Mouse (Mus musculus) cerebellum, adult (tissue): ENCODE results near the gene Stat2.

ENCODE experiments used
- ATAC-seq: cut with Nextera tagmentation; 2 replicates; pipeline ENCODE4 v1.9.2; 2017; ENCODE audit warnings: mild to moderate bottlenecking, moderate library complexity, mixed read lengths; ENCODE audit not compliant: insufficient number of reproducible peaks, low FRiP score, low TSS enrichment

The Stat2 gene

GRCm38 (mm10) chr10:128270287-128270841 is at the start of gene Stat2:
Gene Stat2, plus strand, starts transcription at chr10:128270559.
- ATAC-seq: peak; percentile 98

DNA sequence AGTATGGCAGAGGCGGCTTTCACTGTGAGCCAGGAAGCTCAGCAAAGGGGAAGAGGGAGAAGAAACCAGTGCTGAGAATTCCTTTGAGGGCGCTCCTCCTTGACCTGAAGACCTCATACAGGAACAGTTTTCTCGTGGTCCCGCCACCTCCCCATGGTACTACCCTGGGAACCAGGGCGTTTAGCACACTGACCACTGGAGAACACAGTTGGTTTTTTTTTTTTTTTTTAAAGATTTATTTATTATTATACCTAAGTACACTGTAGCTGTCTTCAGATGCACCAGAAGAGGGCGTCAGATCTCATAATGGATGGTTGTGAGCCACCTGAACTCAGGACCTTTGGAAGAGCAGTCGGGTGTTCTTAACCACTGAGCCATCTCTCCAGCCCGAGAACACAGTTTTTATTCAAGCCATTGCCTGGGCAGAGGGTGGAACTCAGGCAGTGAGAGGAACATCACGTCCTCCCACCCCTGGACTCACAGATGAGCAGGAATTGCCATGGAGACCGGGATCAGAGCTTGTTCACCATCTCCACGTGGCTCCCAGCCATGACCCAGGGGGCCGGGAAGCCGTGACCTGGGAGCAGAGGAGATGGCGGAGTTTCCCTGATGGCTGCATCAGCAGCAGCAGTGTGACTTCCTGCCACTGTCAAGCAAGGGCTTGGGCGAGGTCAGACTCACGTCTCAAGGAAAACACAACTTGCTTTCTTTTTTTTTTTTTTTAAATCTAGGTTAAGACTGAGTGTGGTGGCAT is 48.6 kb upstream of the Stat2 start:
- ATAC-seq: no peak

DNA sequence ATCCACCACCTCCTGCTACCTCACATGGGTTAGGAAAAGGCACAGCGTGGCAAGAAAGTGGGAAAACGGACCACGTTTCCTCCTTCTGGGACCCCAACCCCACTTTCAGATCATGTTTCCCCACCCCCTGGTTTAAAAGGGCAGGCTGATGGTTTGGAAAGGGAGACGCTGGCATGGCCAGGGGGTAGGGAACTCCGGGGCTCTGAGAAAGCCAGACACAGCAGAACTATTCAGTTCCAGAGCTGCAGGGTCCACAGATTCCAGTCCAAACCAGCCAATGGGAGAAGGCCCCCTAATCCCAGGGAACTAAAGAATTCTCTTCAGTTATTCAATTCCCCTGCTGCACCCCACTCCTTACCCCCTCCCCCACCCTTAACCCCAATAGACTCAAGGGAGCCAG is 45.3 kb upstream of the Stat2 start:
- ATAC-seq: no peak

DNA sequence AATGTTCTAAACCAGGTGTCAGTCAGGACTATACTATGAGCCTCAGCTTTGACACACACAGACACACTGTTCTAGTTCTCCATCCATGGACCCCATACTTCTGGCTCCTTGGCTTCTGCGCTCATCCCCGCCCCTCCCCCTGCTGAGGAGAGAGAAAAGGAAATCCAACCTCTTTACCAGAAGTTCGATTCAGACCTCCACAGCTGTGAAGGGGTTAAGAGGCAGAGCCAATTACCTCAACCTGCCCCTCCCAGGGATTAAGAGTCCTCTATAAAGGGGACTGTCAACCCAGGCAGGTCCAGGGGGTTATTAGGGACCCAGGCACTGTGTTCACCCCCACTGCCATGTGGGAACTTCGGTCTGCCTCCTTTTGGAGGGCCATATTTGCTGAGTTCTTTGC is 44.8 kb upstream of the Stat2 start, which contains the start of gene Mip:
TSS of gene Mip (plus strand) at position 301 of the 400 bp plus-strand sequence.
- ATAC-seq: no peak

DNA sequence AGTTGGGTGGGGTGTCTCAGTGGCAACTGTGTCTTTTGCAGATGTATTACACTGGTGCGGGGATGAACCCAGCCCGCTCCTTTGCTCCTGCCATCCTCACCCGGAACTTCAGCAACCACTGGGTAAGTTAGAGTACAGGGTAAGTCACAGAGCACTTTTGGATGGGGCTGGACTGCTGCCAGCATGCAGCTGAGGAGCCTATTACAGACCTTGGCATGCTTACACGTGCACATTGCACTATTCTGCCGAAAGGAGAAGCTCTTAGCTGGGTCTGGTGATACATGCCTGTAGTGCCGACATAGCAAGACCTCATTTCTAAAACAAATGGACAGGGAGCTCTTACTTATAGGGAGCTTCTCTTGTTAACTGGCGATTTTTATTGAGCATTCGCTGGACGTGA is 42.8 kb upstream of the Stat2 start:
- ATAC-seq: no peak

DNA sequence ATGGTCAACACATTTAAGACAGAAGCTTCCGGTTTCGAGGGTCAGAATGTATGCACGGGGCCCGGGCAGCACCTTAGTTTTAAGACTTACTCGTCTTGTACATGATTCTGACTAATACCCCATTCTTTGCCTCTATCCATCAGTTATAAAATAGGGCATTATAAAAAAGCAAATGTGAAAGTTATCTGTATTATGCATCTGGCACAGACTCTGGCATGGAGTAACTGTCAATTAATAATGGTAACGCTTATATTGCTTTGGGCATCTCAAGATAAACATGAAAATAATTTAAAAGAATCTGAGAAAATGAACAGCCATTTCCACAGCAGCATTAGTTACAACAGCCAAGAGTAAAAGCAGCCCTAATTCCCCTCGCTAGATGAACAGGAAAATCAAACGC is 42.4 kb upstream of the Stat2 start:
- ATAC-seq: no peak

DNA sequence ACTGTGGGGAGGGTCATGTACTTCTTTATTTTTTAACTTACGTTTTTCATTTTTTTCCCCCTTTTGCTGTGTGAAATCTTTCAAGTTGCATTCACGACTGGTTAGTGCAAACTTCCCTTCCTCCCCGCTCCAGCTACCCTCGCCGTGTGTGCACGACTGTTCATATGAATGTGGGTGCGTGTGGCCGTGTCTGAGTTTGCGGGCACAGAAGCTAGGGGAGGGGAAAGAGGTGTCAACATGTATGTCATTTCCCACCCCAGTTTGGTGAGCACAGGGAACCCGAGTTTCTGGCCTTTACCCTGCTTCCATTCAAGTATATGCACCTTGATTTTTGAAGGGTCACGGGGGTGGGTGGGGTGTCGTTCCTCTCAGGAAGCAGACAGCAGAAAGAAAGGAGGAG is 39.8 kb upstream of the Stat2 start:
- no peak for ATAC-seq

DNA sequence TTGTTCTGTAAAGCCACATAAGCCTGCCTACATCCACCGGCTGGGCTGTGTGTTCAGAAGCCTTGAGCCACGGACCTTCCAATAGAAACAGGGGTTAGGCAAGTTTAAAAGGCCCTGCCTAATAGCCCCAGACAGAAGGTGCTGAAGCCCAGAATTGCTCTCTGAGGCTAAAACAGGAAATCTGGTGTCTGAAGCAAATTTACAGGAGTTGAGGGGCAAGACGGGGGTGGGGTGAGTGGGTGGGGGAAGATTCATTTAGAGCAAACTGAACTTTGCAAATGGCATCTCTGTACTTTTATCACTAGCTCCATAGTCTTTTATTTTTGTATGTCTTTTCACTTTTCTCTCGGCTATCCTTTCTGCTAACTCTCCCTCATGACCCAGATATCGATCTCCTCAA is 39.2 kb upstream of the Stat2 start:
- no peak for ATAC-seq

GRCm38 (mm10) chr10:128231697-128232419 is 38.5 kb upstream of the Stat2 start, which contains the start of gene Timeless:
Gene Timeless, plus strand, starts transcription at chr10:128232065.
- peak; percentile 83 for ATAC-seq

DNA sequence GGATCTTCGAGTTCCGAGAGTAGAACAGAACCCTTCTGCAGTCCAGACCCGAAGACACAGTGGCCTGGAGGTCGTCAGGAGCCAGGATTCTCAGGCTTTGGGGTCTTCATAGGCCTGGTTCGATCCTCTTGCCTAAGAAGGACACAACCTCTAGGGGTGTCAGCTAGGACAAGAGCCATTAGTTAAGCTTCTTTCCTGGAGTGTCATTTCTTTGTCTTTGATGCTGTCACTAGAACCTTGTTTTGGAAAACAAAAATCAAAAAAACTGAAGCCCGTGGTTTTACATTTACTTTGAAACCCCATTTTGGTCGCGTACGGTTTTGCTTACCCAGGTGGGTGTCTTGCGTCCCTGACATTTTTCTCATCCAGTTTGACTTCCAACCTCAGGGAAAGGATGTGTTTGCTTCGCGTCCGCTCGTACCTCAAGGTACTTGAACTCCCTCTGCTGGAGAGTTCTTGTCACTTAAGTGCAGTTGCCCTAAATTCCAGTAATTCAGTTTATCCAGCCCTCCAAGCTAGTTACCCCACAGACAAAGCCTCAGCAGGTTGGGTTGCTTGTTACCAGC is 37.9 kb upstream of the Stat2 start:
- ATAC-seq: peak; percentile 76

- no peak for ATAC-seq
These were observed 34.0 kb upstream of the Stat2 start for GRCm38 (mm10) chr10:128236321-128236720.

- ATAC-seq: no peak
These were observed 32.4 kb upstream of the Stat2 start for GRCm38 (mm10) chr10:128237807-128238480.

DNA sequence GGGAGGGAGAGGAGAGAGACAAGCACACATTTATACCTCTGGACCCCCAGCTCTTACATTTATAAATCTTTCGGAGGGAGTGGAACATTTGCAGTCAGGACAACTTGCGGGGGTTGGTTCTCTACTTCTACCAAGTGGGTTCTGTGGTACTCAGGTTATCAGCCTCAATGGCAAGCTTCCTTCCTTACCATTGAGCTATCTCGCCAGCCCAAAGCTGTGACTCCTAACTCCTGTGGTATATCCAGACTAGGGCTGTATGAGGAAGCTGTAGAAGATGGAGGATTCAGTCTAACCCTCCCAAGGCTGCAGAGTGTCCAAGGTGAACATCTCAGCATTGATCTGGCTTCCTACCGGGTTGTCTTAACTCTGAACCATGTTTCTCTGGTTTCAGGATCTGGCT is 31.2 kb upstream of the Stat2 start:
- ATAC-seq: no peak

DNA sequence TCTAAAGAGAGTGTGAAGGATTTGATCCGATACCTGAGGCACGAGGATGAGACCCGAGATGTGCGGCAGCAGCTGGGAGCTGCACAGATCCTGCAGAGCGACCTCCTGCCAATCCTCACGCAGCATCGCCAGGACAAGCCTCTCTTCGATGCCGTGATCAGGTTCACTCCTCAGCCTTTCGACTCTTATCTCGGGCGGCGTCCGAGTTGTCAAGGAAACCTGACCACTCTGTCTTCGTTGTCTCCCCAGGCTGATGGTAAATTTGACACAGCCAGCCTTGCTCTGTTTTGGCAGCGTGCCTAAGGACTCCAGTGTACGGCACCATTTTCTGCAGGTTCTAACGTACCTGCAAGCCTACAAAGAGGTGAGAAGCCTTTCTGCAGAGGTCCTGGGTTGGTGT is 30.2 kb upstream of the Stat2 start:
- ATAC-seq: no peak

DNA sequence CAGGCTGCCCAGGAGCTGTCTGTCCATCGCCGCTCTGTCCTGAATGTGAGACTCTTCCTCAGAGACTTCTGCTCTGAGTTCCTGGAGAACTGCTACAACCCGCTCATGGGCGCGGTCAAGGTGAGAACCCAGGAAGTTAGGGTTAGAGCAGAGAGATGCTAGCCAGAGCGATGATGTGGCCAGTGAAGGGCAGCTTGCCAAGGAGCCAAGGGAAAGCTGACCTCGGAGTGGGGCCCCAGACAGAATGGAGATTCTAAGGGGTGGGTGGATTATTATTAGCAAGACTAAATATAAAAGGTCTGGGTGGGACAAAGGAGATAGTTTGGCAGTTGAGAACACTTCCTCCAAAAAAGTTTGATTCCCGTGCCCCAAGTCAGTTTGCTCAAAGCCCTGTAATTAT is 27.1 kb upstream of the Stat2 start:
- ATAC-seq: no peak

DNA sequence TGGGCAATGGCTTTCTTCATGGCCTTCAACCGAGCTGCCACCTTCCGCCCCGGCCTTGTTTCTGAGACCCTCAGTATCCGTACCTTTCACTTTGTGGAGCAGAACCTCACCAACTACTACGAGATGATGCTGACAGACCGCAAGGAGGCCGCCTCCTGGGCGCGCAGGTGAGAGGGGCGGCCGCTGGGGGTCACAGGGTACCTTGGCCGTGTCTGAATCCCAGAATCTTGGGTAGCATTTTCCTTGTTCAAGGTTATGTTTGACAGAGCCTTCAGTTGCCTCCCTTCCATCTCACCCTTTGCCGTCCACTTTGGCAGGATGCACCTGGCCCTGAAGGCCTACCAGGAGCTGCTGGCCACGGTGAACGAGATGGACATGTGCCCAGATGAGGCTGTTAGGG is 26.2 kb upstream of the Stat2 start:
- no peak for ATAC-seq

- ATAC-seq: no peak
These were observed 23.2 kb upstream of the Stat2 start for GRCm38 (mm10) chr10:128247020-128247732.

GRCm38 (mm10) chr10:128250565-128250964 is 19.8 kb upstream of the Stat2 start:
- no peak for ATAC-seq

DNA sequence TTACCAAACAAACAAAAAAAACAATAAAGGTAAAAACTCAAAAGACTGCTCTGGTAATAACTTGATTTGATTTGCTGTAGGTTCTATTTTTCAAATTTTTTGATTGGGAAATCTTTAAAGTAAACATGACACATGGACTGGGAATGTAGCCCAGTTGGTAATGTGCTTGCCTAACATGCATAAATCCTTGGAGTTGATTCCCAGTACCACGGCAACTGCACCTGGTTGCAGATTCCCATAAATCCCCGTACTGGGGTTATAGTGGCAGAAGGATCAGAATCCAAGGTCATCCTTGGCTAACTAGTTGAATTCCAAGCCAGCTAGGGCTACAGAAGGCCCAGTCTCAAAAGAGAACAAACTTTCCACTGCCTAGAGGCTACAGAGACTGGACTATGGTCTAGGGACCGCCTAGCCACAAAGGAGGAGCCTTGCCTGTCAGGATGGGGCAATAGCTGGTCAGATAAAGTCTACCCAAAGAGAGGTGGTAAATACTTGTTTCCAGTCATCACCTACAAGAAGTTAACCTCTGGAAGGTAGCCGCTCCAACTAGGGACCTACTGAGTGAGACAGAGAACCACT is 16.6 kb upstream of the Stat2 start, which contains the start of gene Apon:
TSS of gene Apon (plus strand) at position 420 of the 579 bp plus-strand sequence.
- ATAC-seq: no peak

- no peak for ATAC-seq
These were observed 14.4 kb upstream of the Stat2 start for GRCm38 (mm10) chr10:128255925-128256324.
